Mouse (Mus musculus) testis, adult 2 months (tissue): ENCODE measurements around the gene Atp6v1b1.

ENCODE experiments used
- CTCF ChIP-seq: fragments of 200-500 bp; IDR thresholded peaks from 2 replicates; pipeline ENCODE4 v1.5.1; 2012; ENCODE audit warnings: low read depth, mild to moderate bottlenecking, inconsistent platforms, low read length, moderate library complexity; ENCODE audit not compliant: control insufficient read depth, insufficient read depth, insufficient replicate concordance
- POLR2A ChIP-seq: fragments of 200-500 bp; IDR thresholded peaks from 2 replicates; pipeline ENCODE4 v1.6.1; 2012; ENCODE audit warnings: low read depth, mild to moderate bottlenecking, inconsistent platforms, low read length, moderate library complexity; ENCODE audit not compliant: control insufficient read depth

DNA sequence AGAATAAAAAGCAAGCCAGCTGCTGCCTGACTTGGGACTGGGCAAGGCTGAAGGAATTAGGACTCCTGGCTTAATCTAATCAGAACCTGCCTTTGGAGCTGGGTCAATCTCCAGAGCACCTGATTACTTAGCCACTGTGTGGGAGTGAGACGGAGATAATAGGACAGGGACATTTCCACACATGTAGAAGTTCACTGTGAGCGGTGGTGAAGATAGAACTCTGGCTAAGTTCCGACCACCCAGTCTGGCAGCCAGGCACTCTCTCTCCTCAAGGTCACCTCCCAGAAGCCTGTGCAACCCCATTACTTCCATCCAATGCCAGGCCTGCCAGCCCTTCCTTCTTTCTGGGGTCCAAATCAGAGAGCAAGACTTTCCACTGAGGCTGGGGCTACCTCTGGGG lies 24.2 kb downstream of the Atp6v1b1 start:
- no peak for TF ChIP-seq POLR2A
- TF ChIP-seq CTCF = no peak
